8 mouse cellular contexts compared by ENCODE assay signal in genomic region chr4:152221411-152221887, GRCm38 (mm10). TPM values are rescaled to one million over a fixed set of nuclear protein-coding genes. Genes with fewer than 3 reads are reported as not detected.
DNase-seq lines count a peak whose midpoint lies in the region; ATAC-seq and TF ChIP-seq lines count a peak whose summit lies in the region.

No protein-coding gene starts in this region.

- no peak for TF ChIP-seq CTCF in thymus, adult 2 months (IDR thresholded peaks at IDR 0.05; ENCODE audit: borderline replicate concordance, control insufficient read depth, extremely low read depth, insufficient read depth, low read length, poor library complexity)

- H3K27ac ChIP-seq in heart, embryonic 15.5 days, result peak overlapping the region; percentile 35; the same call in 1 of the 2 replicates
- peak overlapping the region; percentile 57 for H3K27ac ChIP-seq in hindbrain, embryonic 12.5 days
- H3K27ac ChIP-seq in thymus, adult 2 months (ENCODE audit: control insufficient read depth, insufficient read depth, low read length), result no peak overlapping the region

- ATAC-seq in heart, embryonic 15.5 days (replicated peaks; ENCODE audit: insufficient number of reproducible peaks, insufficient read depth, low FRiP score, low read depth), result no peak; the same call in 1 of the 2 replicates
- ATAC-seq in hindbrain, embryonic 12.5 days (ENCODE audit: low FRiP score), result peak; percentile 87
- no peak for ATAC-seq in CD4-positive, CD25-positive, alpha-beta regulatory T cell, adult 4 months
- ATAC-seq in erythroblast, adult 5-6 weeks (replicated peaks; ENCODE audit: low FRiP score, poor library complexity, severe bottlenecking), result no peak

- no peak for DNase-seq in heart, adult 8-10 months (ENCODE audit: low spot score)
- peak; percentile 46 for DNase-seq in embryo, embryonic 10 days (ENCODE audit: low spot score)
- peak; percentile 49 for DNase-seq in mesoderm, embryonic 11.5 days (ENCODE audit: low read depth, low spot score)
- no peak for DNase-seq in thymus, adult 2 months

- H3K9ac ChIP-seq in heart, embryonic 15.5 days, result no peak overlapping the region
- H3K9ac ChIP-seq in hindbrain, embryonic 12.5 days, result no peak overlapping the region

- no peak overlapping the region for H3K4me3 ChIP-seq in heart, embryonic 15.5 days
- H3K4me3 ChIP-seq in hindbrain, embryonic 12.5 days, result no peak overlapping the region
- no peak overlapping the region for H3K4me3 ChIP-seq in thymus, adult 2 months (ENCODE audit: control insufficient read depth, insufficient read depth, low read length)

- H3K9me3 ChIP-seq in heart, embryonic 15.5 days (replicated peaks), result no peaks in the 10 kb centered on the region
- no peaks in the 10 kb centered on the region for H3K9me3 ChIP-seq in hindbrain, embryonic 12.5 days (replicated peaks)

- TF ChIP-seq POLR2A in thymus, adult 2 months (IDR thresholded peaks at IDR 0.05; ENCODE audit: control insufficient read depth, extremely low read depth, insufficient read depth, low read length, poor library complexity), result no peak

- peaks cover 3% of the 10 kb centered on the region; the same call in 1 of the 2 replicates for H3K36me3 ChIP-seq in heart, embryonic 15.5 days
- no peaks in the 10 kb centered on the region for H3K36me3 ChIP-seq in hindbrain, embryonic 12.5 days
- no peaks in the 10 kb centered on the region for H3K36me3 ChIP-seq in thymus, adult 2 months (ENCODE audit: control insufficient read depth, insufficient read depth, low read length)

- WGBS in heart, embryonic 15.5 days, result 43% methylated on average over 9 of the region's 9 CpGs
- 18% methylated on average over 9 of the region's 9 CpGs for WGBS in hindbrain, embryonic 12.5 days
- WGBS in thymus, adult 2 months, result 96% methylated on average over 9 of the region's 9 CpGs

- H3K4me2 ChIP-seq in heart, embryonic 15.5 days, result no peak overlapping the region
- peak overlapping the region; percentile 3; the same call in 1 of the 2 replicates for H3K4me2 ChIP-seq in hindbrain, embryonic 12.5 days (replicated peaks)

- no peaks in the 10 kb centered on the region for H3K27me3 ChIP-seq in heart, embryonic 15.5 days
- peaks cover 58% of the 10 kb centered on the region for H3K27me3 ChIP-seq in hindbrain, embryonic 12.5 days
- no peaks in the 10 kb centered on the region for H3K27me3 ChIP-seq in thymus, adult 2 months (ENCODE audit: control insufficient read depth, insufficient read depth, low read length)

- H3K4me1 ChIP-seq in heart, embryonic 15.5 days (replicated peaks), result peaks cover 16% of the 10 kb centered on the region
- peaks cover 20% of the 10 kb centered on the region for H3K4me1 ChIP-seq in hindbrain, embryonic 12.5 days
- no peaks in the 10 kb centered on the region for H3K4me1 ChIP-seq in thymus, adult 2 months (replicated peaks; ENCODE audit: control insufficient read depth, insufficient read depth, low read length)

RNA-seq across cellular contexts. Expression of gene Acot7, which starts 43.5 kb away (rescaled TPM):
- 58.4 and 73.4 TPM in 2 replicates for polyA plus RNA-seq in heart, embryonic 15.5 days (2015; fragmentation: Nextera tagmentation; extraction: Ambion mirVana)
- 10 to 100 TPM; 63.9 to 80.9 (median 69.3) TPM for total RNA-seq in heart, adult 8-10 months (2022)
- polyA plus RNA-seq in hindbrain, embryonic 12.5 days (2016; fragmentation: Nextera tagmentation; extraction: Ambion mirVana), result 128 and 132 TPM in 2 replicates
- polyA plus RNA-seq in CD4-positive, CD25-positive, alpha-beta regulatory T cell, adult 4 months (2017; shearing (Covaris generic)), result 100 to 1,000 TPM; 108 to 145 TPM
- total RNA-seq in erythroblast, adult 5-6 weeks (2015; ENCODE audit: low replicate concordance), result 15.3 and 19.4 TPM in 2 replicates
- total RNA-seq in erythroblast, adult 5-6 weeks (2017; ENCODE audit: low replicate concordance), result 5.2 and 9.7 TPM in 2 replicates
- 56.6 and 80.8 TPM in 2 replicates for polyA plus RNA-seq in thymus, adult 2 months (2012; rRNA removed)

RNA-seq across cellular contexts. Expression of gene Gpr153, which starts 52.6 kb away (rescaled TPM):
- polyA plus RNA-seq in heart, embryonic 15.5 days (2015; fragmentation: Nextera tagmentation; extraction: Ambion mirVana), result 11.2 and 13.2 TPM in 2 replicates
- 10 to 100 TPM in 2 of 4 experiments, 1 to 10 TPM in 2; 5.6 to 11.9 (median 9.8) TPM for total RNA-seq in heart, adult 8-10 months (2022)
- 13.1 and 16.2 TPM in 2 replicates for polyA plus RNA-seq in hindbrain, embryonic 12.5 days (2016; fragmentation: Nextera tagmentation; extraction: Ambion mirVana)
- under 1 TPM in 1 of 2 experiments, not detected in 1; 0.13 TPM for polyA plus RNA-seq in CD4-positive, CD25-positive, alpha-beta regulatory T cell, adult 4 months (2017; shearing (Covaris generic))
- not detected in 2 replicates for total RNA-seq in erythroblast, adult 5-6 weeks (2015; ENCODE audit: low replicate concordance)
- 0.28 TPM in 1 of 2 replicates, not detected in the other for total RNA-seq in erythroblast, adult 5-6 weeks (2017; ENCODE audit: low replicate concordance)
- 5.3 and 5.5 TPM in 2 replicates for polyA plus RNA-seq in thymus, adult 2 months (2012; rRNA removed)

Comparison
In these comparisons a context has a peak if more than half of its experiments do, and no peak if none do; other contexts are left out.
1. DNase-seq: peak in embryo, embryonic 10 days (single experiment) and mesoderm, embryonic 11.5 days (single experiment); none in heart, adult 8-10 months (single experiment) and thymus, adult 2 months (single experiment).